Mouse (Mus musculus): Measurements from ENCODE around the gene Crispld2. TPM values are rescaled to one million over a fixed set of nuclear protein-coding genes. Genes with fewer than 3 reads are reported as not detected.

Gene Crispld2
- total and polyA plus RNA-seq, 3 experiments, result 1.7 to 2.2 TPM; not detected in 1

GRCm38 (mm10) chr8:119972558-119972957, 19.7 kb upstream of the Crispld2 start (continued):
- peak; percentile 85 for TF ChIP-seq TAL1 (IDR thresholded peaks at IDR 0.05; ENCODE audit: low read length)
- TF ChIP-seq MAX (IDR thresholded peaks at IDR 0.05; ENCODE audit: low read length), result peak; percentile 73

GRCm38 (mm10) chr8:119978770-119979381, 13.4 kb upstream of the Crispld2 start:
- no peak for DNase-seq (ENCODE audit: low read depth, low spot score)
- H3K79me2 ChIP-seq (ENCODE audit: control insufficient read depth, insufficient read depth, low read length, poor library complexity), result no peaks in the 10 kb centered on the region
- no peaks in the 10 kb centered on the region for H3K36me3 ChIP-seq (ENCODE audit: control insufficient read depth in 1 of 2, insufficient read depth in 2 of 2, low read length in 2 of 2)
- H3K27me3 ChIP-seq (ENCODE audit: control insufficient read depth in 1 of 2, insufficient read depth in 2 of 2, low read length in 2 of 2), result no peaks in the 10 kb centered on the region; a peak in 1 of 4 replicates
- H3K9me3 ChIP-seq (replicated peaks; ENCODE audit: insufficient read depth, low read length), result no peaks in the 10 kb centered on the region
- no peak overlapping the region for H3K9ac ChIP-seq (ENCODE audit: control insufficient read depth, low read depth, low read length, poor library complexity, severe bottlenecking)
- no peaks in the 10 kb centered on the region for H3K4me1 ChIP-seq (ENCODE audit: control insufficient read depth in 1 of 2, insufficient read depth in 2 of 2, low read length in 2 of 2)
- no peak overlapping the region for H3K27ac ChIP-seq (ENCODE audit: control insufficient read depth, low read depth, low read length)
- TF ChIP-seq TBP (IDR thresholded peaks at IDR 0.05; ENCODE audit: low read depth, low read length), result 0 out of 2 replicates have a peak, but pooled peaks have one; percentile 2
- TF ChIP-seq GABPA (IDR thresholded peaks at IDR 0.05; ENCODE audit: low read depth, low read length), result no peak
- no peak for TF ChIP-seq CHD2 (IDR thresholded peaks at IDR 0.05; ENCODE audit: low read length)
- TF ChIP-seq MEF2A (IDR thresholded peaks at IDR 0.05; ENCODE audit: extremely low read depth, insufficient replicate concordance, low read depth, low read length, poor library complexity, severe bottlenecking), result no peak
- no peak for TF ChIP-seq CTCF (IDR thresholded peaks at IDR 0.05 in 2 of 3, conservative IDR thresholded peaks at IDR 0.05 in 1 of 3; ENCODE audit: control insufficient read depth in 1 of 3, insufficient read depth in 1 of 3, low read depth in 2 of 3, low read length in 3 of 3, poor library complexity in 1 of 3, severe bottlenecking in 1 of 3)
- no peak for TF ChIP-seq CHD1 (IDR thresholded peaks at IDR 0.05; ENCODE audit: low read depth, low read length)
- no peak for TF ChIP-seq ZMIZ1 (IDR thresholded peaks at IDR 0.05; ENCODE audit: low read depth, low read length)
- H3K4me3 ChIP-seq (ENCODE audit: control insufficient read depth in 1 of 2, insufficient read depth in 1 of 2, low read depth in 2 of 2, low read length in 2 of 2), result no peak overlapping the region

- H3K4me1 ChIP-seq (ENCODE audit: control insufficient read depth in 1 of 2, insufficient read depth in 2 of 2, low read length in 2 of 2), result no peaks in the 10 kb centered on the region
- H3K9me3 ChIP-seq (replicated peaks; ENCODE audit: insufficient read depth, low read length), result no peaks in the 10 kb centered on the region
- no peak overlapping the region for H3K4me3 ChIP-seq (ENCODE audit: control insufficient read depth in 1 of 2, insufficient read depth in 1 of 2, low read depth in 2 of 2, low read length in 2 of 2)
- H3K27ac ChIP-seq (ENCODE audit: control insufficient read depth, low read depth, low read length), result no peak overlapping the region
- H3K79me2 ChIP-seq (ENCODE audit: control insufficient read depth, insufficient read depth, low read length, poor library complexity), result no peaks in the 10 kb centered on the region
- TF ChIP-seq ZNF384 (IDR thresholded peaks at IDR 0.05; ENCODE audit: low read depth, low read length), result no peak
- no peak for TF ChIP-seq EP300 (IDR thresholded peaks at IDR 0.05; ENCODE audit: low read depth in 1 of 2, low read length in 2 of 2)
- TF ChIP-seq TCF12 (IDR thresholded peaks at IDR 0.05; ENCODE audit: low read depth, low read length), result no peak
- TF ChIP-seq JUND (IDR thresholded peaks at IDR 0.05; ENCODE audit: low read depth, low read length), result no peak
- TF ChIP-seq CTCF (IDR thresholded peaks at IDR 0.05 in 2 of 3, conservative IDR thresholded peaks at IDR 0.05 in 1 of 3; ENCODE audit: control insufficient read depth in 1 of 3, insufficient read depth in 1 of 3, low read depth in 2 of 3, low read length in 3 of 3, poor library complexity in 1 of 3, severe bottlenecking in 1 of 3), result peak; percentile 28 to 74 (median 31)
- no peak for TF ChIP-seq MAFK (IDR thresholded peaks at IDR 0.05; ENCODE audit: borderline replicate concordance, low read depth, low read length)
- no peak for TF ChIP-seq HCFC1 (IDR thresholded peaks at IDR 0.05; ENCODE audit: low read depth, low read length)
- no peak for TF ChIP-seq USF1 (IDR thresholded peaks at IDR 0.05; ENCODE audit: low read depth, low read length)
- no peak for TF ChIP-seq MXI1 (IDR thresholded peaks at IDR 0.05; ENCODE audit: low read depth, low read length)
- TF ChIP-seq SMC3 (IDR thresholded peaks at IDR 0.05; ENCODE audit: low read depth, low read length), result peak; percentile 65
- TF ChIP-seq ZC3H11A (IDR thresholded peaks at IDR 0.05; ENCODE audit: low read depth, low read length), result peak; percentile 43
- TF ChIP-seq RAD21 (IDR thresholded peaks at IDR 0.05; ENCODE audit: low read depth, low read length), result peak; percentile 78
- no peak for TF ChIP-seq E2F4 (IDR thresholded peaks at IDR 0.05; ENCODE audit: borderline replicate concordance, low read depth, low read length)
- DNase-seq (ENCODE audit: low read depth, low spot score), result peak; percentile 39
- H3K36me3 ChIP-seq (ENCODE audit: control insufficient read depth in 1 of 2, insufficient read depth in 2 of 2, low read length in 2 of 2), result no peaks in the 10 kb centered on the region
- no peaks in the 10 kb centered on the region; a peak in 1 of 4 replicates for H3K27me3 ChIP-seq (ENCODE audit: control insufficient read depth in 1 of 2, insufficient read depth in 2 of 2, low read length in 2 of 2)
- no peak overlapping the region for H3K9ac ChIP-seq (ENCODE audit: control insufficient read depth, low read depth, low read length, poor library complexity, severe bottlenecking)
Measured at GRCm38 (mm10) chr8:119981253-119981652, 11.0 kb upstream of the Crispld2 start.

All from MEL (cell line).